Mouse (Mus musculus) ES-Bruce4 (cell line): ENCODE results near the gene Defb19.

Experiments used
- CTCF ChIP-seq: IDR thresholded peaks from one replicate; pipeline ENCODE4 v1.8.1; 2011; ENCODE audit warnings: low read depth, low read length
- EP300 ChIP-seq: IDR thresholded peaks from 2 replicates; pipeline ENCODE4 v1.6.1; 2011; ENCODE audit warnings: low read depth, low read length; ENCODE audit not compliant: insufficient read depth
- POLR2A ChIP-seq: IDR thresholded peaks from one replicate; pipeline ENCODE4 v1.8.1; 2011; ENCODE audit warnings: low read length; ENCODE audit not compliant: insufficient read depth

DNA sequence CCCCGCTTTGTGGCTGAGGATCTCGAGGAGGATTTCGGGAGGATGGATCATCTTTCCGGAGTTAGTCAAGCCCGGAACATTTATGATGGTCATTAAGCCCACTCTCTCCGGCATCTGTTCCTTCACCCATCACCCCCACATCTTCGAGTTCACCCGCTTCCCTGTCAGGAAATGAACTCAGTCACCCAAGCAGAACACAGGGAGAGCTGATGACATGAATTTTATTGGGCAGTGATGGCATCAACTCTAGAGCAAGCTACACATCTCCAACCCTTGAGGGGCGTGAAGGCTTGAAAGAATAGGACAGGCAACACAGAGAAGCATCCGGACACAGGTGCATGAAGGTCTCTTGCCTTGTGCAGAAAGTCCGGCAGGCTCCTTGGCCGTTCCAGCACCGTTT, 42.0 kb upstream of the Defb19 start:
- TF ChIP-seq CTCF: no peak
- TF ChIP-seq EP300: no peak
- TF ChIP-seq POLR2A: no peak
